Mouse (Mus musculus): Measurements from ENCODE around the gene Xpot.

Xpot gene

DNA sequence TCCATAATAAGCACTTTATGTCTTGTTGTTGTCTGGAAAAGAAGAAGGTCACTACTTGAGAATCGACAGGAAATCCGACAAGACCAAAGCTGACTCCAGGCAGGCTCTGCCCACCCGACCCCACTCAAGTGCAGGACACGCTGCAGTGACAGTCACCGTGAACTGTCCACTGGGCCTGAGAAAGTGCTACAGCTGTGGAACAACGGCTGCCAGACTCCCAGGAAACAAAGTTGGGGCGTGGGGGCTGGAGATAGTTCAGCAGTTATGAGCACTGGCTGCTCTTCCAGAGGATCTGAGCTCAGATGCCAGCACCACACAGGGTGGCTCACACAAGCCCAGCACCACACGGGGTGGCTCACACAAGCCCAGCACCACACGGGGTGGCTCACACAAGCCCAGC is 49.8 kb downstream of the Xpot start:
- no peak for DNase-seq (ENCODE audit: low read depth, low spot score)

DNA sequence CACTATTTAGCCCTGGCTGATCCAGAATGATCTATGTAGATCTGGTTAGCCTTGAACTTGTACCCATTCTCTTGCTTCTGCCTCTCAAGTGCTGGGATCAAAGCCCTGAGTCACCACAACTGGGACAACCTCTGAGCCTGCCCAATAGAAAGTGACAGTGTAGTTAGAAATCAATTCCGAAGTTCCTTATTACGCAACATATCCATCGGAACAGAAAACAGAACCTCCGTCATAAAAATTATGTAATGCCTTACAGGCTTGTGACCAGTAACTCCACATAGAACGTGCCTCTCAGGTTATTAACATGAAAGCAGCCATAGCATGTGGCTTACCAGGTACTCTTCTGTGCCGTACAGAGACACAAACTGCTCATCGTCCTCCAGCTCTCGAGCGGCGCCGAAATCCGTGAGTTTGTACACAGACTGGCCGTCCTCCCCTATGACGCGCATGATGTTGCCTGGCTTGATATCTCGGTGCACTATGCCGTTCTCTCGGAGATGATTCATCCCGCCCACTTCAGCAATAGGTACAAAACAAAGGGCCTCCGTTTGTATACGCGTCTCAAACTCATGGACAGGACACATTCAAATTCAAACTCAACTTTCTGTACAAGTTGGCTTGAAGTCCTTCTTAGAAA is 54.5 kb downstream of the Xpot start:
- no peak for DNase-seq (ENCODE audit: low read depth, low spot score)

DNA sequence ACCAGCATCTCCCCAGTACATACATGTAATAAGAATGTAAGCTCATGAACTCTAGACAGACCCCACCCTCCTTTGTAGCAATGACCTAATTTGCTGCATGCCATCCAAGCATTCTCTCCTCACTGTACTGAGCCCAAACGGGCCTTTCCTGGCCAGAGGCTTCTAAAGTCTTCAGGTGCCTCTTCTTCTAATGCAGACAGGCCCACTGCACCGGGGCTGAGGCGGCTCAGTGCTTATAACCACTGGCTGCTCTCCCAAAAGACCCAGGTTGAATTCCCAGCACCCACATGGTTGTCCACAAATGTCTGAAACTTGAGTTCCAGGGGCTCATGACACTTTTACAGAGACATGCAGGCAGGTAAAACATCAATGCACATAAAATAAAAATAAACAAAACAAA is 55.1 kb downstream of the Xpot start:
- DNase-seq (ENCODE audit: low read depth, low spot score), result no peak

DNA sequence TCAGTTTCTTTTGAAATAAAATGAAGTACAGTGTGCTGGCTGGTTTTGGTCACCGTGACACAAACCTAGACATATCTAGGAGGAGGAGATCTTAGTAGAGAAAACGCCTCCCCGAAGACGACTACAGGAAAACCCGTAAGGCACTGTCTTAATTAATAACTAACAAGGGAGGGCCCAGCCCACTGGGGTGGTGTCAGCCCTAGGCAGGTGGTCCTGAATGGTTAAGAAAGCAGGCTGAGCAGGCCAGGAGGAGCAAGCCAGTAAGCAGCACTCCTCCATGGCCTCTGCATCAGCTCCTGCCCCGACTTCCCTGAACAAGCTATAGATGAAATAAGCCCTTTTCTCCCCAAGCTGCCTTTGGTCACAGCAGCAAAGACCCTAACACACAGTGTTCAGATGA is 56.3 kb downstream of the Xpot start:
- no peak for DNase-seq (ENCODE audit: low read depth, low spot score)

DNA sequence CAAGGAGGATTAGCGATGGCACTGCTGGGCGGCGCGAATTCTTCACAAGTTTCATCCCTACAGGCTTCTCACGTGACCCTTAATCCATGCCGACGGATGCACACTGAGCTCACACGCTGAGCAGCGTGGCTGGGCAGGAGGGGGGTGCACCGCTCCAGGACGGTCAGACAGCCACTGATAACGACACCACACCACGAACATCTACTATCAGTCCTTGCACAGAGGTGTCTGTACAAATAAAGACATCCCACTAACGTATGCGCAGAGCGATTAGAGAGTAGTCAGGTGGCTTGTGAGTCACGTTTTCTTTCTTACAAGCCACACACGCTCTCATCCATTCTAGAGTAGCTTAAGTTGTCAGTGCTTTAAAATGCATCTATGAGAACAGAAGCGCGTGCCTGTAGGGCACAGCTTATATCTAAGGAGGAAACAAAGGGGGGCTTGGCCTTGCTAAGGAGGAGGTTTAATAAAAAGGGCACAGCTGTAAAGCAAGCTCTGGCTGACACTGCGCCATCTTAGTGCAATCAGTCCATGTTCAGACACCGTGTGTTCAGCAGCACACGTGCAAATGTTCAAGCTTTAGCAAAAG is 57.0 kb downstream of the Xpot start:
- no peak for DNase-seq (ENCODE audit: low read depth, low spot score)

GRCm38 (mm10) chr10:121568534-121568933 is 57.6 kb downstream of the Xpot start:
- no peak for DNase-seq (ENCODE audit: low read depth, low spot score)

DNA sequence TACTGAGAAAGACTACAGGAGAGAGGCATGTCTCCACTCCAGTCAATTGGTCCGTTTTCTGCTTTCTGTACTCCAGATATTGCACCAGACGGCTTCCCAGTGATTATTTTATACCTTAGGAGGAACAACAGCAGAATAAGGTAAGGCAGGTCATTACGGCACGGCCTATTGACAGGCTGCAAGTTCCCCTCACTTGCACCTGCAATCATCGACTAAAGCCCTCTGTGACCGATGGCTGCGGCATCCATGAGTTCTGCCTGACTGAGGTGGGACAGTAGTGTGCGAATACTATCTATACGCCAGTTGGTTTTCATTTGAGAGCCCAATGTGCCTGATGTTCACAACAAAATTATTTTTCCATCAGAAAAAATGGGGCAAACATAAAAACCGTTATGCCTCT is 58.1 kb downstream of the Xpot start:
- DNase-seq (ENCODE audit: low read depth, low spot score), result no peak

DNA sequence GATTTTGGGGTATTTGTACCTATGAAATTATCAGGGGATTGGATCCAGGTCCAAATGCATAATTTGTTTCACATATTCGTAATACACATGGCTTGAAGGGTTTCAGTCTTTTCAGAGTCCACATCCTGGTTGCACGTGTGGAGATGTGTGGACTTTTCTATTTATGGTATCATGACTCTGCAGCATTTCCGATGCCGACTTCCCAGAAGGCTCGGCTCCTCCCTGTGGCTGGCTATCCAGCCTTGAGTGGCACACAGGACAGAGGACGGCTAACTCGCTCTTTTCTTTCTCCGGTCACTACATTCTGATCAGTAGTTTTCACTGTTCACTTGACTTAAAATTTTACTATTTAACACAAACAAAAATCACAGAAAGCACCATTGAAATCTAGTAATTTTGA is 61.7 kb downstream of the Xpot start:
- DNase-seq (ENCODE audit: low read depth, low spot score), result no peak

- no peak for DNase-seq (ENCODE audit: low read depth, low spot score)
These were observed 67.9 kb downstream of the Xpot start for GRCm38 (mm10) chr10:121558231-121558630.

- DNase-seq (ENCODE audit: low read depth, low spot score), result no peak
These were observed 69.9 kb downstream of the Xpot start for GRCm38 (mm10) chr10:121556263-121556662.

DNA sequence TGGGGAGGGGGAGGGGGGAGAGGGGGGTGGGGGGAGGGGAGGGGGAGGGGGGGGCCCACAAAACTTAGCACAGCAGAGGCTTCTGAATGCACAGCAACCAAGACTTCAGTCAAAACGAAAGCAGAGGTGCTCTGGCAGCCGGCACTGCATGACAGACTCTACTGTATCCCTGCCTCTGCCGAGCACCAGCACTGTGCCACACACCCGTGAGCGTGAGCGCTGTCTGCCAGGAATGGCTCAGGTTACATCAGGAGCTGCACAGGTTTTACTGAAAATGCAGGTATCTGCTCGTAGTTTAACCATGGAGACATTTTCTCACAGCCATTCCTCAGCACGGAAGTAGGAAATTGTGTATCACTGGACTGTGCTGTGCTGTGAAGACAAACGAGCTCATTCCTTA is 75.8 kb downstream of the Xpot start:
- no peak for DNase-seq (ENCODE audit: low read depth, low spot score)

- no peak for DNase-seq (ENCODE audit: low read depth, low spot score)
These were observed 76.5 kb downstream of the Xpot start for GRCm38 (mm10) chr10:121549670-121550069.

- no peak for DNase-seq (ENCODE audit: low read depth, low spot score)
These were observed 79.0 kb downstream of the Xpot start for GRCm38 (mm10) chr10:121547162-121547561.

GRCm38 (mm10) chr10:121543577-121543976 is 82.6 kb downstream of the Xpot start:
- no peak for DNase-seq (ENCODE audit: low read depth, low spot score)

- DNase-seq (ENCODE audit: low read depth, low spot score), result no peak
These were observed 84.0 kb downstream of the Xpot start for GRCm38 (mm10) chr10:121542156-121542555.

Measured in skeletal muscle tissue, adult 2 months (tissue).